ENCODE assay signal across 7 mouse cellular contexts in genomic region chr9:78190651-78191634, GRCm38 (mm10). TPM values are rescaled to one million over a fixed set of nuclear protein-coding genes. Genes with fewer than 3 reads are reported as not detected.
DNase-seq lines count a peak whose midpoint lies in the region; ATAC-seq lines count a peak whose summit lies in the region.

No protein-coding gene starts in this region.

- peaks cover 5% of the 10 kb centered on the region; the same call in 1 of the 2 replicates for H3K4me1 ChIP-seq in forebrain, embryonic 11.5 days (replicated peaks; ENCODE audit: control insufficient read depth, insufficient read depth, low read length)
- H3K4me1 ChIP-seq in limb, embryonic 15.5 days = peaks cover 24% of the 10 kb centered on the region

- H3K9me3 ChIP-seq in forebrain, embryonic 11.5 days (ENCODE audit: control insufficient read depth, low read length) = no peaks in the 10 kb centered on the region
- H3K9me3 ChIP-seq in limb, embryonic 15.5 days = no peaks in the 10 kb centered on the region

- H3K9ac ChIP-seq in forebrain, embryonic 11.5 days (ENCODE audit: low read length) = peak overlapping the region; percentile 28
- no peak overlapping the region for H3K9ac ChIP-seq in limb, embryonic 15.5 days

- WGBS in forebrain, embryonic 11.5 days = 2% methylated on average over 19 of the region's 19 CpGs
- 4% methylated on average over 19 of the region's 19 CpGs for WGBS in limb, embryonic 15.5 days

- H3K27me3 ChIP-seq in forebrain, embryonic 11.5 days (ENCODE audit: control insufficient read depth, insufficient read depth, low read length) = no peaks in the 10 kb centered on the region
- H3K27me3 ChIP-seq in limb, embryonic 15.5 days = no peaks in the 10 kb centered on the region

- no peaks in the 10 kb centered on the region for H3K36me3 ChIP-seq in forebrain, embryonic 11.5 days (ENCODE audit: control insufficient read depth, insufficient read depth, low read length)
- H3K36me3 ChIP-seq in limb, embryonic 15.5 days = no peaks in the 10 kb centered on the region

- peak; percentile 1; the same call in 1 of the 2 replicates for ATAC-seq in forebrain, embryonic 11.5 days (replicated peaks; ENCODE audit: low FRiP score)
- no peak for ATAC-seq in limb, embryonic 15.5 days (ENCODE audit: insufficient number of reproducible peaks, low FRiP score, low TSS enrichment, low read depth)
- ATAC-seq in cerebellum, adult (ENCODE audit: insufficient number of reproducible peaks, low FRiP score, low TSS enrichment) = no peak

- H3K4me2 ChIP-seq in forebrain, embryonic 11.5 days (ENCODE audit: low read depth, low read length, severe bottlenecking) = peak overlapping the region; percentile 60
- peak overlapping the region; percentile 63 for H3K4me2 ChIP-seq in limb, embryonic 15.5 days

- H3K27ac ChIP-seq in forebrain, embryonic 11.5 days (ENCODE audit: low read depth, low read length) = no peak overlapping the region
- H3K27ac ChIP-seq in limb, embryonic 15.5 days = 0 out of 2 replicates have a peak overlapping the region, but pooled peaks have one; percentile 43

- peak; percentile 18 for DNase-seq in thymus, postnatal 0 days (ENCODE audit: low spot score)
- DNase-seq in thymus, adult 18-20 months = no peak
- peak; percentile 51 for DNase-seq in forebrain, embryonic 11.5 days (ENCODE audit: low spot score)
- peak; percentile 66 for DNase-seq in testis, postnatal 14 days (ENCODE audit: low spot score)
- DNase-seq in B cell, adult 2 months = no peak

- peak overlapping the region; percentile 37 for H3K4me3 ChIP-seq in forebrain, embryonic 11.5 days (ENCODE audit: low read depth, low read length)
- peak overlapping the region; percentile 50 for H3K4me3 ChIP-seq in limb, embryonic 15.5 days

RNA-seq across cellular contexts. Expression of gene Gsta4, which starts 8.4 kb away (rescaled TPM):
- polyA plus RNA-seq in thymus, postnatal 0 days (2015; fragmentation: Nextera tagmentation; extraction: Ambion mirVana) = 49.5 and 53.9 TPM in 2 replicates
- polyA plus RNA-seq in forebrain, embryonic 11.5 days (2014; fragmentation: Nextera tagmentation; extraction: Ambion mirVana) = 55.0 and 58.5 TPM in 2 replicates
- 57.5 and 60.6 TPM in 2 replicates for polyA plus RNA-seq in limb, embryonic 15.5 days (2015; fragmentation: Nextera tagmentation; extraction: Ambion mirVana)

RNA-seq across cellular contexts. Expression of gene Gsta1, which starts 39.5 kb away (rescaled TPM):
- 0.59 and 0.68 TPM in 2 replicates for polyA plus RNA-seq in thymus, postnatal 0 days (2015; fragmentation: Nextera tagmentation; extraction: Ambion mirVana)
- polyA plus RNA-seq in forebrain, embryonic 11.5 days (2014; fragmentation: Nextera tagmentation; extraction: Ambion mirVana) = not detected in 2 replicates
- polyA plus RNA-seq in limb, embryonic 15.5 days (2015; fragmentation: Nextera tagmentation; extraction: Ambion mirVana) = 8.8 and 10.0 TPM in 2 replicates

Comparison
In these comparisons a context has a peak if more than half of its experiments do, and no peak if none do; other contexts are left out.
1. DNase-seq: peak in thymus, postnatal 0 days (single experiment), forebrain, embryonic 11.5 days (single experiment) and testis, postnatal 14 days (single experiment); none in thymus, adult 18-20 months (0 of 2) and B cell, adult 2 months (0 of 2).